Mouse (Mus musculus): ENCODE measurements around the gene Hist1h3e.

DNA sequence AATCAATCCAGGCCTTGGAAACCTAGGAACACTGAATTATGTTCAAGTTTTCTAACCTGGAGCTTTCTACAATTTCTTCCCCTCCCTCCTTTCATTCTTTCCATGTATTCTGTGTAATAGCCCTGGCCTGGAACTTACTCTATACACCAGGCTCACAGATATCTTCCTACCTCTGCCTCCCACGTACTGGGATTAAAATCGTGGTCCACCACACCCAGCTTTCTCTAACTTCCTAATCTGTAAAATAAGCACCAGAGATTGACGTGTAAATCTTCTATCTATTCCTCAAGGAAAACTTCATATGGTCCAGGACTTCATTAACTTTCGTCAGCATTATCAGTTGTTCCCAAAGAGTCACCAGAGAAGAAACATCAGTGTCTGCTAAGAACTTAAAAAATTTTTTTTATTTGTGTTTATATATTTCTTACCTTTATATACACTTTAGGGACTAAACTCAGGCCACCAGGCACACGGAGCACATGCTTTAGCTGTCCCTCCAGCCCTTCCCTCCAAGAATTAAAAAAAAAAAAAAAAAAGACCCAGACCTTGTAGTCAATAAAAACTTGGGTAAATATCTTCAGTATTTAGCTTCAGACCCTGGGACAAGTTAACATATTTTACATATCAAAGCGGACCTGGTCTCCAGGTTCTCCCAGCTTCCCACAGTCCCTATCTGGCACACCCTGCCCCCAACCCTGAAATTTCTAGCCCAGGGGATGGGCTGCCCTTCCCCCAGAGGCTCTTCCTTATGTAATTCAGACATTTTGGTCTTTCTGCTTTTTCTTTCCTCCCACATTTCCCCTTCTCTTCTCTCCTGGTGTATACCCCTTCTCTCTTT is 20.3 kb upstream of the Hist1h3e start:
- TF ChIP-seq CTCF (IDR thresholded peaks at IDR 0.05; ENCODE audit: insufficient read depth, low read depth, low read length) (no peak), POLR2A (IDR thresholded peaks at IDR 0.05; ENCODE audit: insufficient read depth, low read depth, low read length) (no peak)
